Mouse (Mus musculus) brown adipose tissue, adult 24 weeks (tissue): Measurements from ENCODE around the gene G6pc. TPM values are rescaled to one million over a fixed set of nuclear protein-coding genes. Genes with fewer than 3 reads are reported as not detected.

Experiments
- H3K27ac ChIP-seq: fragments of 200-500 bp; replicated peaks from 2 replicates; pipeline ENCODE4 v1.5.1; 2012; ENCODE audit warnings: low read depth, mild to moderate bottlenecking, low read length
- H3K4me1 ChIP-seq: fragments of 200-500 bp; 2 replicates; pipeline ENCODE4 v1.6.1; 2012; ENCODE audit warnings: low read length, mixed read lengths; ENCODE audit not compliant: control insufficient read depth, insufficient read depth, insufficient read length
- H3K4me3 ChIP-seq: fragments of 200-500 bp; 2 replicates; pipeline ENCODE4 v1.5.1; 2012; ENCODE audit warnings: low read depth, mild to moderate bottlenecking, low read length, moderate library complexity; ENCODE audit not compliant: insufficient read depth
- polyA plus RNA-seq: library from polyadenylated mRNA; stranded (reverse); fragments of >200 nt; gene quantifications from 2 replicates; pipeline ENCODE4 v1.2.4, GENCODE M21; 2012; ENCODE audit not compliant: missing spikeins, insufficient read depth, insufficient read length

The G6pc gene
- polyA plus RNA-seq, 1 experiment = not detected

GRCm38 (mm10) chr11:101347083-101347775 lies 20.1 kb upstream of the G6pc start:
- H3K4me3 ChIP-seq = no peak overlapping the region
- H3K27ac ChIP-seq = no peak overlapping the region
- H3K4me1 ChIP-seq = no peaks in the 10 kb centered on the region; the same call in 1 of the 2 replicates

DNA sequence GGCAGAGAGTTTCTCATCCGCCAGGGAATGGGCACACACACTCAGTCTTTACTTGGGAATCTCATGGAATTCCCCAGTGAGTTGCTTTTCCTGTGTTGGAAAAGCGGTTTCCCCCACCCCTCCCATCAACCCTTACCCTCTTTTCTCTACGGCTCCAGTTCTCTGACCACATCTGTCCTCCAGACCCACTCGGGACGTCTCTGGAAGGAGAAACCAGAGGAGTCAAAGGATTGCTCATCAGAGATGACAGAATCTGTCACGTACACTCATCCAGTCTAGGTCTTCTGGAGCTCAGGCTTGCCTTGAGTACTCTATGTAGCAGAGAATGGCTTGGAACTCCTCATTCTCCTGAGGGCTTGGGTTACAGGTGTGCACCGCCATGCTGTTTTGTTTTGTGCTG lies 18.6 kb upstream of the G6pc start:
- 0 out of 2 replicates have a peak overlapping the region, but pooled peaks have one; percentile 27 for H3K27ac ChIP-seq
- no peaks in the 10 kb centered on the region; the same call in 1 of the 2 replicates for H3K4me1 ChIP-seq

GRCm38 (mm10) chr11:101349216-101349615 lies 18.1 kb upstream of the G6pc start:
- Histone ChIP-seq H3K4me3 (no peak overlapping the region), H3K4me1 (no peaks in the 10 kb centered on the region; the same call in 1 of the 2 replicates), H3K27ac (0 out of 2 replicates have a peak overlapping the region, but pooled peaks have one; percentile 27)

More for the DNA sequence above, 18.6 kb upstream of the G6pc start:
- no peak overlapping the region for H3K4me3 ChIP-seq

- Histone ChIP-seq H3K4me1 (no peaks in the 10 kb centered on the region; the same call in 1 of the 2 replicates), H3K27ac (no peak overlapping the region), H3K4me3 (no peak overlapping the region)
These were observed 16.2 kb upstream of the G6pc start for GRCm38 (mm10) chr11:101351100-101351720.

DNA sequence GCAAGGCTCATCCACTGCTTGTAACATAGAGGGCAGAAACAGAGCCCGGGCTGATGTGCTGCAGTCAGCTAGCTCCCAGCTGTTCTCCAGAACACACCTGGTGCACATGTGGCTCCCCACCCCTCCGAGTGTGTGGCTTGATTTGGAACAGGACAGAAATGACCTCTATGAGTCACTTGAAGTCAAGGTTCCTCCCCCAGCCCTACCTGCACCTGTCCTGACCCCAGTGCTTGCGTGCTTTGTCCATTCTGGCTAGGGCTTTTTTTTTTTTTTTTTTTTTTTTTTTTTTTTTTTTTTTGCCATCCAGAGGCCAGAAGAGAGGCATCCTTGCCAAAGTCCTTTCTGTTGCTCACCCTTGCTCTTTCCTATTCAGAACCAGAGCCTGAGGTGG lies 15.6 kb upstream of the G6pc start:
- Histone ChIP-seq H3K27ac (no peak overlapping the region), H3K4me1 (no peaks in the 10 kb centered on the region; the same call in 1 of the 2 replicates), H3K4me3 (no peak overlapping the region)

- no peaks in the 10 kb centered on the region; the same call in 1 of the 2 replicates for H3K4me1 ChIP-seq
- H3K27ac ChIP-seq = no peak overlapping the region
- no peak overlapping the region for H3K4me3 ChIP-seq
These were observed 13.9 kb upstream of the G6pc start for GRCm38 (mm10) chr11:101353436-101353835.

DNA sequence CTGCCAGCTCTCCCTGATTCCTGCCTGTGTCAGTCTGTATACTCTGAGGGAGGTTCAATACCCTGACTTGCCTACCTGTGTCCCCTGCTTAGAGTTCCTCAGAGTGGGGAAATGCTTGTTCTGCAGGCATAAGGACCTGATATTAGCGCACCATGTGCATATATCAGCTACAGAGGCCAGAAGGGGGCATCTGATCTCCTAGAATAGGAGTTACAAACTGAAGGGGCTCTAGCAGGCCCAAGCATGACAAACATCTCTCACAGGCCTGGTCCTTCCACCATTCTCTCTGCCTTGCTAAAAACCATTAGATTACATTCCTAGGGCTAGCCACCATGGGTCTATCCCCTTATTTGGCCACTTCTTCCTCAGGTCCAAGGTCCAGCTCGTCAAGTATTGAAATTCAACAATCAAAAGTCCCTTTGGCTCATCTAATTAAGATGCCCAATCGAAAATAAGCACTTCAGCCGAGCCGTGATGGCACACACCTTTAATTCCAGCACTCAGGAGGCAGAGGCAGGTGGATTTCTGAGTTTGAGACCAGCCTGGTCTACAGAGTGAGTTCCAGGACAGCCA lies 12.8 kb upstream of the G6pc start:
- Histone ChIP-seq H3K27ac (no peak overlapping the region), H3K4me3 (no peak overlapping the region)

GRCm38 (mm10) chr11:101355916-101356315 lies 11.4 kb upstream of the G6pc start:
- no peak overlapping the region for H3K27ac ChIP-seq
- H3K4me1 ChIP-seq = peaks cover 3% of the 10 kb centered on the region; the same call in 1 of the 2 replicates
- no peak overlapping the region for H3K4me3 ChIP-seq

More for the DNA sequence above, 12.8 kb upstream of the G6pc start:
- no peaks in the 10 kb centered on the region for H3K4me1 ChIP-seq

- Histone ChIP-seq H3K27ac (no peak overlapping the region), H3K4me1 (peaks cover 13% of the 10 kb centered on the region; the same call in 1 of the 2 replicates), H3K4me3 (no peak overlapping the region)
These were observed 9.7 kb upstream of the G6pc start for GRCm38 (mm10) chr11:101357505-101358182.

GRCm38 (mm10) chr11:101359776-101360175 lies 7.6 kb upstream of the G6pc start:
- Histone ChIP-seq H3K4me1 (peaks cover 16% of the 10 kb centered on the region; the same call in 1 of the 2 replicates), H3K27ac (peak overlapping the region; percentile 49), H3K4me3 (no peak overlapping the region)

GRCm38 (mm10) chr11:101360651-101361113 lies 6.7 kb upstream of the G6pc start:
- peak overlapping the region; percentile 49 for H3K27ac ChIP-seq

GRCm38 (mm10) chr11:101364531-101364931 lies 2.8 kb upstream of the G6pc start:
- Histone ChIP-seq H3K27ac (peak overlapping the region; percentile 19), H3K4me3 (no peak overlapping the region), H3K4me1 (peaks cover 16% of the 10 kb centered on the region; the same call in 1 of the 2 replicates)

More at GRCm38 (mm10) chr11:101360651-101361113, 6.7 kb upstream of the G6pc start:
- Histone ChIP-seq H3K4me1 (peaks cover 16% of the 10 kb centered on the region; the same call in 1 of the 2 replicates), H3K4me3 (no peak overlapping the region)

DNA sequence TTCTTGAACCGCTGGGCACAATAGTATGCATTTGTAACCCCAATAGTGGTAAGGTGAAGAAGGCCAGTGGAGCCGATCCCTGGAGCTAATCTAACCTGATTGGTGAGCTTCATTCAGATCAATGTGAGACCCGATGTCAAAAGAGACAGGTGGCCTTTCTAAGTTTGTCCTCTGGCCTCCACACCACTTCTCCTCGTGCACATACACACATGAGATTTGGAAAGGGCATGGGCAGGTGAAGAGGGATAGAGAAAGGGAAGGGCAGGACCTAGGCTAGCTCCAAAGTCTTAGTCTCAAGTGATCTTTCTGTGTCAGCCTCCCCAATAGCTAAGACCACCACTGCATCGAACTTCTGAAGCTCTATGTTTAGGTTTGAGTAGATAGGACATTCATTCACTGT lies 2.8 kb downstream of the G6pc start:
- Histone ChIP-seq H3K4me3 (no peak overlapping the region), H3K27ac (no peak overlapping the region), H3K4me1 (no peaks in the 10 kb centered on the region)

DNA sequence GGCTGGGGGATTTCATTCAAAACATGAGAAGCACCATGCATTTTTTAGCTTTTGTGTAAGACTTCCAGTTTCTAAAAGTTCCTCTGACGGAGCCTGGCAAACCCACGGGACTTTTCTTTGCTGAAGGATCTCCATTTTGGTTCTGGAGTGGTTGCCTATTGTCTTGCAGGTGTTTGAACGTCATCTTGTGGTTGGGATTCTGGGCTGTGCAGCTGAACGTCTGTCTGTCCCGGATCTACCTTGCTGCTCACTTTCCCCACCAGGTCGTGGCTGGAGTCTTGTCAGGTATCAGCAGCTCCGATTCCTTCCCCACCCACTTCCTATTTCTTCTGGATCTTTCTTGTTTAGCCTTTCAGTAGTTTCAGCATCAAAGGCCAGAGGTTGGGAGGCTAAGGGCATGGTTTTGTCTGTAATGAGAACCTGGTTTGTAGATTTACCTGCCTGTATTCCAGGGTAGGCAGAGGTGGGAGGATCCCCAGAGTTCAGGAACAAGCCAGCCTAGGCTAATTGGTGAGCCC lies 7.1 kb downstream of the G6pc start:
- Histone ChIP-seq H3K27ac (no peak overlapping the region), H3K4me1 (0 out of 2 replicates have a peak, but pooled peaks cover under 1% of the 10 kb centered on the region), H3K4me3 (no peak overlapping the region)
